Mouse (Mus musculus): ENCODE results near the gene Slc32a1. TPM values are rescaled to one million over a fixed set of nuclear protein-coding genes. Genes with fewer than 3 reads are reported as not detected.

Slc32a1 gene
- polyA plus RNA-seq, 1 experiment from 2014 or later = 0.05 TPM

- Histone ChIP-seq H3K27ac (replicated peaks) (no peak overlapping the region), H3K27me3 (peaks cover 100% of the 10 kb centered on the region), H3K9me3 (replicated peaks) (no peaks in the 10 kb centered on the region), H3K4me2 (replicated peaks) (no peak overlapping the region), H3K4me1 (peaks cover 42% of the 10 kb centered on the region), H3K4me3 (replicated peaks) (no peak overlapping the region), H3K9ac (no peak overlapping the region), H3K36me3 (no peaks in the 10 kb centered on the region)
- ATAC-seq (ENCODE audit: insufficient number of reproducible peaks, low FRiP score, low TSS enrichment, low read depth) = no peak
- 3% methylated on average over 53 of the region's 53 CpGs for WGBS
Observed at GRCm38 (mm10) chr2:158613541-158614417, 3.2 kb downstream of the Slc32a1 start.

DNA sequence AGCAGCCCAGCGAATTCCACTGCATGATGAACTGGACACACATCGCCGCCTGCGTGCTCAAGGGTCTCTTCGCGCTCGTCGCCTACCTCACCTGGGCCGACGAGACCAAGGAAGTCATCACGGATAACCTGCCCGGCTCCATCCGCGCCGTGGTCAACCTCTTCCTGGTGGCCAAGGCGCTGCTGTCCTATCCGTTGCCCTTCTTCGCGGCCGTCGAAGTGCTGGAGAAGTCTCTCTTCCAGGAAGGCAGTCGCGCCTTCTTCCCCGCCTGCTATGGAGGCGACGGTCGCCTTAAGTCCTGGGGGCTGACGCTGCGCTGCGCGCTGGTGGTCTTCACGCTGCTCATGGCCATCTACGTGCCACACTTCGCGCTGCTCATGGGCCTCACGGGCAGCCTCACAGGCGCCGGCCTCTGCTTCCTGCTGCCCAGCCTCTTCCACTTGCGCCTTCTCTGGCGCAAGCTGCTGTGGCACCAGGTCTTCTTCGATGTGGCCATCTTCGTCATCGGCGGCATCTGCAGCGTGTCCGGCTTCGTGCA lies 3.9 kb downstream of the Slc32a1 start:
- no peak overlapping the region for H3K27ac ChIP-seq (replicated peaks)
- H3K9ac ChIP-seq = no peak overlapping the region
- 2% methylated on average over 47 of the region's 47 CpGs for WGBS
- peaks cover 100% of the 10 kb centered on the region for H3K27me3 ChIP-seq
- peak overlapping the region; percentile 9 for H3K4me3 ChIP-seq (replicated peaks)
- no peaks in the 10 kb centered on the region for H3K9me3 ChIP-seq (replicated peaks)
- peak overlapping the region; percentile 9; the same call in 1 of the 2 replicates for H3K4me2 ChIP-seq (replicated peaks)
- ATAC-seq (ENCODE audit: insufficient number of reproducible peaks, low FRiP score, low TSS enrichment, low read depth) = no peak
- H3K4me1 ChIP-seq = peaks cover 42% of the 10 kb centered on the region
- no peaks in the 10 kb centered on the region for H3K36me3 ChIP-seq

DNA sequence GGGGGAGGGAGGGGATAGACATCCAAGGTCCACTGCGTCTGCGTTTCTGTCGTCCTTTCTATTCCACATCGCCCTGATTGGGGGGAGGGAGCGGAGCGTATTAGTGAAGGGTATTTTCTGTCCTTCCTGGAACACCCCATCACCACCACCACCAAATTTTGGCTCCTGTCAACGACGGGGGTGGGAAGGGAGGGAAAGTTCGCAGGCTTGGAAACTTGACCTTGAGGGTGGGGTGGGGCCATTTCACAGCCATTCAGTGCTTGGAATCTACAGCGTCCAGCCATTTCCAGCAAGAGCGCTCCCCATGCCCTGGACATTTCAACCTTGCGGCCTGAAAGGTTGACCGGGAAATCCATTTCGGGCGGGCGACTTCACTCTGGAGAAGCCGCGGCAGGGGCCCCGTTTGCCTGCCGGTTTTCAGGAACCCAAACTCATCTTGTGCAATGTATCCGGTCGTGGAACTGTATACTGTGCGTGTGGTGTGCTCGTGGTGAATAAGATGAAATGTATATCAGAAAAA lies 4.7 kb downstream of the Slc32a1 start:
- Histone ChIP-seq H3K4me1 (peaks cover 36% of the 10 kb centered on the region), H3K4me2 (replicated peaks) (peak overlapping the region; percentile 9; the same call in 1 of the 2 replicates), H3K36me3 (no peaks in the 10 kb centered on the region), H3K27me3 (peaks cover 100% of the 10 kb centered on the region), H3K4me3 (replicated peaks) (peak overlapping the region; percentile 9; the same call in 1 of the 2 replicates), H3K9me3 (replicated peaks) (no peaks in the 10 kb centered on the region), H3K27ac (replicated peaks) (no peak overlapping the region), H3K9ac (no peak overlapping the region)
- no peak for ATAC-seq (ENCODE audit: insufficient number of reproducible peaks, low FRiP score, low TSS enrichment, low read depth)
- WGBS = under 1% methylated on average over 24 of the region's 24 CpGs

DNA sequence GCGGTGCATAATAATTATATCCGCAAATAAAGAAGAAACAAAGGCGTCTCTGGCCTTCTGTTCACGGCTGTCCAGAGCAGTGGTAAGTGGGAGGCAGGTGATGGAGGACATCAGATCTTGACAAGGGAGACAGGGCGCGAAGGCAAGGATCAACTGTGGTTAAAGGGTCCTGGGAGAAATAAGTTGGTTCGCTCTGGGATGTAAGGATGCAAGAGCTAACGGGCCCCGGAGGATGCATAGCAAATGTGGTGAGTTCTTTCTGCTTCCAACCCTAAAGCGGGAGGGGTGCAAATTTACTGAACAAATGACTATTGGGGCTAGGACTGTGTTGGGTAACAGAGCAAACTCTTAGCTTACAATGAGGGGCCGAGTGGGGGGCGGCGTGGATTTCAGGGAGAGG lies 5.1 kb downstream of the Slc32a1 start:
- Histone ChIP-seq H3K9me3 (replicated peaks) (no peaks in the 10 kb centered on the region), H3K27me3 (peaks cover 98% of the 10 kb centered on the region), H3K4me3 (replicated peaks) (no peak overlapping the region), H3K36me3 (no peaks in the 10 kb centered on the region), H3K4me2 (replicated peaks) (no peak overlapping the region), H3K4me1 (peaks cover 31% of the 10 kb centered on the region), H3K27ac (replicated peaks) (no peak overlapping the region), H3K9ac (no peak overlapping the region)
- 2% methylated on average over 13 of the region's 13 CpGs for WGBS
- ATAC-seq (ENCODE audit: insufficient number of reproducible peaks, low FRiP score, low TSS enrichment, low read depth) = no peak

DNA sequence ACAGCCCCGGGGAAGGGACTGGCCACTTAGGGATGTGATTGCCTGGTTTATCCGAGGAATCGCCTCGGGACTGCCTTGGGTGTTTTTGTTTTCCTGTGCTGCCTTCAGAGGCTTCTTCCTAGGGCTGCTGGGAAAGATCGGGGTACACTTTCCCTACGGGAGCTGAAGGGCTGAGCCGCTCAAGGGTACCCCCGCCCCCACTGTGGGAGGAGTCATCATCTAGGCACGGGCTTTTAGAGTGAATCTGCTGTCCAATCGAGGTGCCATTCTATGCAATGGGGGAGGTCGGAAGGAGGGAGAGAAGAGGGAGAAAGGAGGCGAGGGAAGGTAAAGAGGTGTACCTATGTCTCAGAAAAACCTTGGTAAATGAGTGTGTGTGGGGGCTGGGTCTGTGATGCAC lies 5.7 kb downstream of the Slc32a1 start:
- Histone ChIP-seq H3K36me3 (no peaks in the 10 kb centered on the region), H3K4me3 (replicated peaks) (no peak overlapping the region), H3K27ac (replicated peaks) (no peak overlapping the region), H3K9me3 (replicated peaks) (no peaks in the 10 kb centered on the region), H3K4me1 (peaks cover 25% of the 10 kb centered on the region), H3K4me2 (replicated peaks) (no peak overlapping the region), H3K27me3 (peaks cover 98% of the 10 kb centered on the region), H3K9ac (no peak overlapping the region)
- no peak for ATAC-seq (ENCODE audit: insufficient number of reproducible peaks, low FRiP score, low TSS enrichment, low read depth)
- 0% methylated on average over 12 of the region's 12 CpGs for WGBS

DNA sequence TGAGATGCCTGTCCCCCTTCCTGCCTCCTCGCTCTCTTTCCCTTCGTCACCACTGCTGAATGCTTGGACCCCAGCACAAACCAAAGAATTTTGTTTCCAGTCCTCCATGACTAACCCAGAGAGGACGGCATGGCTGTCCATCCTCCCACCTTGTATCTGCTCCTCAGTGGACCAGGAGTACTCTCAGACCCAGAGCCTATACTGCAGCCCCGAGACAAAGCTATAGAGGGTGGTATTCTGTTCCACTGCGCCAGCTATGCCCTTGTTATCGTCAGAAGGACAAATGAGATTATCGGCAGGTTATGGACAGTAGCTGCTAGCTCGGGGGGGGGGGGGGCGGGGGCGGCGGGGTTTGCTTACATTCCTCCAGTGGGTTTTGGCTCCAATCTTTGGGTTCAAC lies 6.2 kb downstream of the Slc32a1 start:
- no peak for ATAC-seq (ENCODE audit: insufficient number of reproducible peaks, low FRiP score, low TSS enrichment, low read depth)
- H3K27me3 ChIP-seq = peaks cover 97% of the 10 kb centered on the region
- no peak overlapping the region for H3K4me3 ChIP-seq (replicated peaks)
- 7% methylated on average over 11 of the region's 11 CpGs for WGBS
- H3K4me1 ChIP-seq = peaks cover 23% of the 10 kb centered on the region
- no peaks in the 10 kb centered on the region for H3K36me3 ChIP-seq
- no peak overlapping the region for H3K27ac ChIP-seq (replicated peaks)
- H3K4me2 ChIP-seq (replicated peaks) = no peak overlapping the region
- H3K9ac ChIP-seq = no peak overlapping the region
- no peaks in the 10 kb centered on the region for H3K9me3 ChIP-seq (replicated peaks)

- Histone ChIP-seq H3K9me3 (replicated peaks) (no peaks in the 10 kb centered on the region), H3K36me3 (peaks cover 24% of the 10 kb centered on the region; the same call in 1 of the 2 replicates), H3K27me3 (peaks cover 25% of the 10 kb centered on the region), H3K9ac (peak within 1 kb of the TSS; percentile 74), H3K4me3 (replicated peaks) (peak within 1 kb of the TSS; percentile 87), H3K4me2 (replicated peaks) (peak within 1 kb of the TSS; percentile 73), H3K4me1 (peaks cover 16% of the 10 kb centered on the region), H3K27ac (replicated peaks) (peak within 1 kb of the TSS; percentile 90)
- ATAC-seq (ENCODE audit: insufficient number of reproducible peaks, low FRiP score, low TSS enrichment, low read depth) = peak; percentile 96
- 1% methylated on average over 39 of the region's 39 CpGs for WGBS
Observed at GRCm38 (mm10) chr2:158624718-158625222, 14.2 kb downstream of the Slc32a1 start, which contains the start of gene Actr5. Gene Actr5 (plus strand): TSS chr2:158624888.

DNA sequence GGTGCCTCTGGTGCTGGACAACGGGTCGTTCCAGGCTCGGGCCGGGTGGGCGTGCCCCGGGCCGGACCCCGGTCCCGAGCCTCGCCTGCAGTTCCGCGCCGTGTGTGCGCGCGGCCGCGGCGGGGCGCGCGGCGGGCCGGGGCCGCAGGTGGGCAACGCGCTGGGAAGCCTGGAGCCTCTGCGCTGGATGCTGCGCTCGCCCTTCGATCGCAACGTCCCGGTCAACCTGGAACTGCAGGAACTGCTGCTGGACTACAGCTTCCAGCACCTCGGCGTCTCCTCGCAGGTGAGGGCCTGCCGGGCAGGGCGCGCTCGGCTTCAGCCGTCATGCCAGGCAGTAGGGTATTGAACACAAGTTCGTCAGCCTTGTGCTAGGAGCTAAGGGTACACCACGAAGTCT lies 14.7 kb downstream of the Slc32a1 start:
- peaks cover 16% of the 10 kb centered on the region for H3K4me1 ChIP-seq
- peaks cover 28% of the 10 kb centered on the region; the same call in 1 of the 2 replicates for H3K36me3 ChIP-seq
- ATAC-seq (ENCODE audit: insufficient number of reproducible peaks, low FRiP score, low TSS enrichment, low read depth) = peak; percentile 49; the same call in 1 of the 2 replicates
- peak overlapping the region; percentile 74 for H3K9ac ChIP-seq
- WGBS = under 1% methylated on average over 42 of the region's 44 CpGs
- peak overlapping the region; percentile 90 for H3K27ac ChIP-seq (replicated peaks)
- H3K9me3 ChIP-seq (replicated peaks) = no peaks in the 10 kb centered on the region
- peak overlapping the region; percentile 73 for H3K4me2 ChIP-seq (replicated peaks)
- H3K4me3 ChIP-seq (replicated peaks) = peak overlapping the region; percentile 87
- peaks cover 21% of the 10 kb centered on the region for H3K27me3 ChIP-seq

- Histone ChIP-seq H3K9ac (peak overlapping the region; percentile 74), H3K4me2 (replicated peaks) (peak overlapping the region; percentile 73), H3K4me1 (peaks cover 16% of the 10 kb centered on the region), H3K9me3 (replicated peaks) (no peaks in the 10 kb centered on the region), H3K4me3 (replicated peaks) (peak overlapping the region; percentile 87), H3K36me3 (peaks cover 31% of the 10 kb centered on the region; the same call in 1 of the 2 replicates), H3K27ac (replicated peaks) (no peak overlapping the region), H3K27me3 (peaks cover 18% of the 10 kb centered on the region)
- WGBS = 31% methylated on average over 8 of the region's 8 CpGs
- no peak for ATAC-seq (ENCODE audit: insufficient number of reproducible peaks, low FRiP score, low TSS enrichment, low read depth)
Observed at GRCm38 (mm10) chr2:158625697-158626096, 15.1 kb downstream of the Slc32a1 start.

GRCm38 (mm10) chr2:158628858-158629257 lies 18.3 kb downstream of the Slc32a1 start:
- Histone ChIP-seq H3K4me3 (replicated peaks) (no peak overlapping the region), H3K9ac (no peak overlapping the region), H3K27ac (replicated peaks) (no peak overlapping the region), H3K9me3 (replicated peaks) (no peaks in the 10 kb centered on the region), H3K4me2 (replicated peaks) (no peak overlapping the region), H3K36me3 (peaks cover 62% of the 10 kb centered on the region), H3K27me3 (no peaks in the 10 kb centered on the region), H3K4me1 (peaks cover 16% of the 10 kb centered on the region)
- WGBS = 79% methylated on average over 3 of the region's 3 CpGs
- no peak for ATAC-seq (ENCODE audit: insufficient number of reproducible peaks, low FRiP score, low TSS enrichment, low read depth)

- no peak overlapping the region for H3K4me2 ChIP-seq (replicated peaks)
- H3K9ac ChIP-seq = no peak overlapping the region
- H3K9me3 ChIP-seq (replicated peaks) = no peaks in the 10 kb centered on the region
- no peak overlapping the region for H3K4me3 ChIP-seq (replicated peaks)
- H3K27me3 ChIP-seq = no peaks in the 10 kb centered on the region
- ATAC-seq (ENCODE audit: insufficient number of reproducible peaks, low FRiP score, low TSS enrichment, low read depth) = no peak
- no peak overlapping the region for H3K27ac ChIP-seq (replicated peaks)
- peaks cover 15% of the 10 kb centered on the region for H3K4me1 ChIP-seq
- H3K36me3 ChIP-seq = peaks cover 64% of the 10 kb centered on the region
- 73% methylated on average over 1 of the region's 1 CpGs for WGBS
Observed at GRCm38 (mm10) chr2:158629414-158629813, 18.8 kb downstream of the Slc32a1 start.

Measured in embryonic facial prominence, embryonic 15.5 days (tissue).